Comparison of ENCODE assay signal across 7 mouse cellular contexts in genomic region chrX:38600177-38600994, GRCm38 (mm10). TPM values are rescaled to one million over a fixed set of nuclear protein-coding genes. Genes with fewer than 3 reads are reported as not detected.
A peak's percentile ranks its signal among the peaks of the same experiment; 100 is the strongest.
DNase-seq lines count a peak whose midpoint lies in the region; ATAC-seq lines count a peak whose summit lies in the region.

TSS of gene Mcts1 (plus strand) at chrX:38600578.

- H3K4me3 ChIP-seq in intestine, embryonic 16.5 days (ENCODE audit: low read length): peak within 1 kb of the TSS; percentile 51
- H3K4me3 ChIP-seq in midbrain, embryonic 11.5 days (ENCODE audit: low read depth, low read length): peak within 1 kb of the TSS; percentile 44

- H3K27me3 ChIP-seq in intestine, embryonic 16.5 days (replicated peaks; ENCODE audit: control insufficient read depth, insufficient read depth, low read length): no peaks in the 10 kb centered on the region
- no peaks in the 10 kb centered on the region for H3K27me3 ChIP-seq in midbrain, embryonic 11.5 days (ENCODE audit: control insufficient read depth, insufficient read depth, low read length)

- peak within 1 kb of the TSS; percentile 63 for H3K9ac ChIP-seq in intestine, embryonic 16.5 days (ENCODE audit: low read depth, low read length)
- H3K9ac ChIP-seq in midbrain, embryonic 11.5 days (ENCODE audit: low read length): peak within 1 kb of the TSS; percentile 64

- no peaks in the 10 kb centered on the region for H3K36me3 ChIP-seq in intestine, embryonic 16.5 days (ENCODE audit: control insufficient read depth, insufficient read depth, low read length)
- H3K36me3 ChIP-seq in midbrain, embryonic 11.5 days (ENCODE audit: control insufficient read depth, insufficient read depth, low read length): no peaks in the 10 kb centered on the region

- H3K4me1 ChIP-seq in intestine, embryonic 16.5 days (ENCODE audit: control insufficient read depth, insufficient read depth, low read length): no peaks in the 10 kb centered on the region
- H3K4me1 ChIP-seq in midbrain, embryonic 11.5 days (ENCODE audit: control insufficient read depth, insufficient read depth, low read length): no peaks in the 10 kb centered on the region

- peak; percentile 80 for DNase-seq in adrenal gland, adult 2 months
- DNase-seq in embryo, embryonic 9.5 days (ENCODE audit: extremely low spot score): peak; percentile 68
- DNase-seq in gastrocnemius, postnatal 4 days (ENCODE audit: low spot score in 2 of 2): peak; percentile 30 to 58
- peak; percentile 69 to 72 for DNase-seq in left cerebral cortex, postnatal 36 days (ENCODE audit: low spot score in 2 of 2)
- peak; percentile 95 for DNase-seq in midbrain, embryonic 11.5 days (ENCODE audit: low spot score, missing footprints)
- peak; percentile 78 for DNase-seq in skeletal muscle tissue, adult 2 months (ENCODE audit: low read depth, low spot score)

- peak within 1 kb of the TSS; percentile 82 for H3K27ac ChIP-seq in intestine, embryonic 16.5 days (ENCODE audit: low read length)
- peak within 1 kb of the TSS; percentile 57 for H3K27ac ChIP-seq in midbrain, embryonic 11.5 days (ENCODE audit: low read depth, low read length)

- intact Hi-C loops in left cerebral cortex, postnatal 36 days (cut with DNase I): loop anchor here (2.0 kb wide), 2 partner anchors 34 to 36 kb away; partner anchors contain the start of gene C1galt1c1

- peak within 1 kb of the TSS; percentile 53 for H3K4me2 ChIP-seq in intestine, embryonic 16.5 days (ENCODE audit: low read depth, low read length)
- peak within 1 kb of the TSS; percentile 57 for H3K4me2 ChIP-seq in midbrain, embryonic 11.5 days

- ATAC-seq in intestine, embryonic 16.5 days: peak; percentile 91
- peak; percentile 92 for ATAC-seq in midbrain, embryonic 11.5 days (ENCODE audit: low FRiP score)

- no peaks in the 10 kb centered on the region for H3K9me3 ChIP-seq in intestine, embryonic 16.5 days (ENCODE audit: control insufficient read depth, low read length)
- H3K9me3 ChIP-seq in midbrain, embryonic 11.5 days (ENCODE audit: control insufficient read depth, low read length): no peaks in the 10 kb centered on the region

- WGBS in intestine, embryonic 16.5 days: 15% methylated on average over 26 of the region's 26 CpGs
- WGBS in midbrain, embryonic 11.5 days: 12% methylated on average over 25 of the region's 26 CpGs

RNA-seq across cellular contexts. Expression of gene Mcts1, which starts in this region (rescaled TPM):
- total RNA-seq in adrenal gland, adult 2 months (2021): 10 to 100 TPM; 74.4 to 74.8 TPM
- 2.5 and 3.1 TPM in 2 replicates for polyA plus RNA-seq in adrenal gland, adult 2 months (2012; rRNA removed)
- total RNA-seq in gastrocnemius, postnatal 4 days (2021): 10 to 100 TPM; 38.4 to 45.0 TPM
- 91.5 and 101 TPM in 2 replicates for polyA plus RNA-seq in intestine, embryonic 16.5 days (2015; fragmentation: Nextera tagmentation; extraction: Ambion mirVana)
- 10 to 100 TPM; 67.3 to 82.1 TPM for total RNA-seq in left cerebral cortex, postnatal 36 days (2021)
- 106 and 108 TPM in 2 replicates for polyA plus RNA-seq in midbrain, embryonic 11.5 days (2014; fragmentation: Nextera tagmentation; extraction: Ambion mirVana)

Comparison
In these comparisons a context has a peak if more than half of its experiments do, and no peak if none do; other contexts are left out.
1. Peak in every context shown above with its lines: DNase-seq, ATAC-seq, H3K4me3 ChIP-seq and H3K27ac ChIP-seq.
2. RNA of gene Mcts1 (polyA plus RNA-seq): 106 to 108 TPM in midbrain, embryonic 11.5 days and 91.5 to 101 TPM in intestine, embryonic 16.5 days; 2.5 to 3.1 TPM in adrenal gland, adult 2 months; every median in the first group is over 10 times any median in the second.
3. DNase-seq: peak in every context shown above with its lines; median percentile 95 in midbrain, embryonic 11.5 days; 80 in adrenal gland, adult 2 months; 78 in skeletal muscle tissue, adult 2 months; 70 in left cerebral cortex, postnatal 36 days; 68 in embryo, embryonic 9.5 days; 44 in gastrocnemius, postnatal 4 days.